Mouse (Mus musculus) heart, adult 18-20 months (tissue): Measurements from ENCODE around the gene Rhbdd3. TPM values are rescaled to one million over a fixed set of nuclear protein-coding genes. Genes with fewer than 3 reads are reported as not detected.

Source experiments
- total RNA-seq, 2 experiments: library from RNA; stranded (reverse); gene quantifications; 2 replicates each; pipeline ENCODE4 v1.2.3; 2021

Gene Rhbdd3
- total RNA-seq, 2 experiments from 2014 or later = 25.6 to 28.2 TPM

Other genes starting within 250 kb of the Rhbdd3 start
- gene Nf2, start 249.4 kb upstream of the Rhbdd3 start, total RNA-seq = 10 to 100 TPM; 70.8 to 76.9 TPM
- 1 to 10 TPM in 1 of 2 experiments, under 1 TPM in 1; 0.55 to 2.1 TPM for gene Nipsnap1, start 225.0 kb upstream of the Rhbdd3 start, total RNA-seq
- 10 to 100 TPM; 17.1 to 17.3 TPM for gene Thoc5, start 203.6 kb upstream of the Rhbdd3 start, total RNA-seq
- gene Nefh, start 150.9 kb upstream of the Rhbdd3 start, total RNA-seq = not detected
- 10 to 100 TPM; 49.7 to 58.1 TPM for gene Ap1b1, start 112.1 kb upstream of the Rhbdd3 start, total RNA-seq
- gene Rasl10a, start 40.8 kb upstream of the Rhbdd3 start, total RNA-seq = 1 to 10 TPM; 3.8 to 5.6 TPM
- gene Gas2l1, start 33.6 kb upstream of the Rhbdd3 start, total RNA-seq = 10 to 100 TPM; 16.1 to 17.6 TPM
- gene Ewsr1, start 340 bp downstream of the Rhbdd3 start, total RNA-seq = 100 to 1,000 TPM in 1 of 2 experiments, 10 to 100 TPM in 1; 70.0 to 104 TPM
- 1 to 10 TPM; 1.0 to 2.1 TPM for gene Emid1, start 53.3 kb downstream of the Rhbdd3 start, total RNA-seq
- gene Kremen1, start 162.6 kb downstream of the Rhbdd3 start, total RNA-seq = 10 to 100 TPM; 82.3 to 83.3 TPM